Mouse (Mus musculus) lung, adult 2 months (tissue): ENCODE measurements around the gene Slc12a7.

Experiments used
- CTCF ChIP-seq: fragments of 200-500 bp; IDR thresholded peaks from 2 replicates; pipeline ENCODE4 v1.5.1; 2011; ENCODE audit warnings: mild to moderate bottlenecking, low read length, control low read depth; ENCODE audit not compliant: insufficient read depth
- POLR2A ChIP-seq: fragments of 200-500 bp; IDR thresholded peaks from 2 replicates; pipeline ENCODE4 v1.6.1; 2011; ENCODE audit warnings: low read depth, mild to moderate bottlenecking, control low read depth, low read length, borderline replicate concordance; ENCODE audit errors: extremely low read depth

GRCm38 (mm10) chr13:73755809-73756208, 22.9 kb downstream of the Slc12a7 start:
- TF ChIP-seq POLR2A (no peak), CTCF (no peak)
